Mouse (Mus musculus) forebrain, embryonic 15.5 days (tissue): ENCODE measurements around the gene Hk1. TPM values are rescaled to one million over a fixed set of nuclear protein-coding genes. Genes with fewer than 3 reads are reported as not detected.

Experiments used
- ATAC-seq: fragments of 200-750 bp; cut with Nextera tagmentation; replicated peaks from 2 replicates; pipeline ENCODE4 v1.8.0; 2017; ENCODE audit warnings: mild to moderate bottlenecking, moderate TSS enrichment, moderate library complexity
- H3K27ac ChIP-seq: fragments of 300-500 bp; sonication (generic); replicated peaks from 2 replicates; pipeline ENCODE4 v1.5.1; 2015; ENCODE audit warnings: mild to moderate bottlenecking, inconsistent platforms
- H3K27me3 ChIP-seq: fragments of 300-500 bp; sonication (generic); 2 replicates; pipeline ENCODE4 v1.6.1; 2015; ENCODE audit warnings: inconsistent platforms
- H3K36me3 ChIP-seq: fragments of 300-500 bp; sonication (generic); 2 replicates; pipeline ENCODE4 v1.6.1; 2015; ENCODE audit warnings: mild to moderate bottlenecking, inconsistent platforms
- H3K4me1 ChIP-seq: fragments of 300-500 bp; sonication (generic); 2 replicates; pipeline ENCODE4 v1.6.1; 2015; ENCODE audit warnings: inconsistent platforms
- H3K4me2 ChIP-seq: fragments of 300-500 bp; sonication (generic); replicated peaks from 2 replicates; pipeline ENCODE4 v1.6.1; 2015; ENCODE audit warnings: mild to moderate bottlenecking, inconsistent platforms
- H3K4me3 ChIP-seq: fragments of 300-500 bp; sonication (generic); 2 replicates; pipeline ENCODE4 v1.5.1; 2015; ENCODE audit warnings: mild to moderate bottlenecking, inconsistent platforms
- H3K9ac ChIP-seq: fragments of 300-500 bp; sonication (generic); replicated peaks from 2 replicates; pipeline ENCODE4 v1.6.1; 2015; ENCODE audit warnings: mild to moderate bottlenecking, inconsistent platforms
- H3K9me3 ChIP-seq: fragments of 300-500 bp; sonication (generic); 2 replicates; pipeline ENCODE4 v1.6.1; 2016; ENCODE audit warnings: inconsistent platforms
- WGBS: fragments of 180-500 bp; shearing (Covaris S2); methylation state at CpG from one replicate; pipeline ENCODE4 v1.1.7; 2015; ENCODE audit warnings: mixed read lengths; 5-methylcytosine and 5-hydroxymethylcytosine counted together
- polyA plus RNA-seq: library from polyadenylated mRNA; unstranded; fragments of >200 nt; fragmentation: Nextera tagmentation; extraction: Ambion mirVana; gene quantifications from 2 replicates; pipeline ENCODE4 v1.2.1, GENCODE M21; 2015

Hk1 gene
- polyA plus RNA-seq, result 78.9 and 86.2 TPM in 2 replicates

DNA sequence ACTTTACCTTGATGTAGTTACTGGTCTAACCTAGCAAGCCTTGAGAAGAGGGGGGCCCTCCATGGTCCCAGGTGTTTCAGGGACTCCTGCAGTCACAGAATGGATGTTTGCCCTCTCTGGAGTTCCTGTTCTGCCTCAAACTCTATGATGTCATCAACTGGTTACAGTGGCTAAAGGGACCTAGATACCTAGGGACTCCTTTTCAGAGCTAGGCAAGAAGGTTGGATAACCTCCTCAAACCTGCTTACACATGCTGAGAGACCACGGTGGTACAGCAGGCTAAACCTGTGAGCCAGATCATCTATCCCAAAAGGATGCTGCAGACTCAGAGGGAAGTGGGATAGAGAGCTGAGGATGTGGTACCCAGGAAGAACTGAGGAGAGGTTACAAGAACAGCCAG is at the start of gene Hk1:
Gene Hk1 (minus strand): TSS at position 101 of the 400 bp plus-strand sequence.
- H3K9ac ChIP-seq, result no peak within 1 kb of the TSS
- H3K4me3 ChIP-seq, result no peak within 1 kb of the TSS
- no peak within 1 kb of the TSS for H3K4me2 ChIP-seq
- H3K9me3 ChIP-seq, result no peaks in the 10 kb centered on the region
- H3K27ac ChIP-seq, result no peak within 1 kb of the TSS
- no peaks in the 10 kb centered on the region for H3K27me3 ChIP-seq
- H3K36me3 ChIP-seq, result no peaks in the 10 kb centered on the region
- ATAC-seq, result no peak
- H3K4me1 ChIP-seq, result no peaks in the 10 kb centered on the region
- 88% methylated on average over 1 of the region's 1 CpGs for WGBS

DNA sequence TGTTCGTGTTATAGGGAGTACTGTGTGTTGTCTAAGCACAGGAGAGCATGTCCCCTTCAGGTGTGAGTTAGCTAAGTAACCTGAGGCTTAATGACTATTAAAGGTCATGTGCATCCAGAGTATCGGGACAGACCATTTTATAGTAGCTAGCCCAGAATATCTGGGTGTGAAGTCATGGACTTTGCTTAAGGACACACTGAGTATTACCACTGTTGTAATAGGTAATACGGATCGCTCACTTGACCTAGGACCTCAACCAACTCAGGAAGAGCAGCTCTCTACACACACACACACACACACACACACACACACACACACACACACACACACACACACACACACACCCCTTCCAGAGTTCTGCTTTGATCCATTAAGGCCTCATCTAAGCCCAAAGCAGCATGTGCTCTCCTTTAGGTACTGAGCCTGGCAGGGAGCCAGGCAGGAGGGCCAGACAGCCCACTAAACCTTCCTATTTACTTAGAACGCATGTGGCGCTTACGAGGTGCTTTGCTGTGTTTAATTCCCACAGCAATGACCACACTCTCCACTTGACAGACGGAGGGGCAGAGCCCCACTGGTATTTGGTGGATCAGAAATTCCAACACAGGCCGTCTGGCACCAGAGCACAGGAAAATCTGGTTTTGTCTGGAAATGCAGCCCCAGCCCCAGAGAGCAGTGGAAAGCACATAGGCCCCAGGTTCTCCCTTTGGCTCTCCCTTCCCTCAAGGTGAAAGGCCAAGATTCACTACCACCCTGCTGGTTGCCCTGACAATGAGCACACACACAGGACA is 45.6 kb upstream of the Hk1 start:
- Histone ChIP-seq H3K4me2 (no peak overlapping the region), H3K27me3 (no peaks in the 10 kb centered on the region), H3K9me3 (no peaks in the 10 kb centered on the region), H3K9ac (no peak overlapping the region), H3K4me3 (no peak overlapping the region), H3K36me3 (peaks cover 23% of the 10 kb centered on the region), H3K27ac (no peak overlapping the region), H3K4me1 (no peaks in the 10 kb centered on the region)
- WGBS, result 49% methylated on average over 9 of the region's 9 CpGs
- no peak for ATAC-seq

DNA sequence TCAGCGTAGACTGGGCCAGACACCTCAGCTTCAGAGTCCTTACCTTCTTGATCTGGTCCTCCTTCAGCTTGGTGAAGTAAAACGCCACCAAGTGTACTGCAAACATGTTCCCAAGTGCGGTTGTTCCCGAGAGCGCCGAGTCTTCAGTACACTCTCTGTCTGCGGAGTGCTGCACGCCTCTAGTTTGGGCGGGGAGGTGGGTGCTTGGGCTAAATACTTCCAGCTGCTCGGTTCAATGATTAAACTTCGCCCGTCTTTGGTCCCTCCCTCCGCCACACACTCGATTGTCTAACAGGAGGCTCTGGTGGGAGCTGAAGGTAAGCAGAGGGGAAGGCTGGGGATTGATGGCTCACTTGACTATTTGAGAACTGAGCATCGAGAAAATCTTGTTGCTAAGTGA is 42.5 kb upstream of the Hk1 start, which contains the start of gene Hkdc1:
Gene Hkdc1 (minus strand): TSS at position 237 of the 400 bp plus-strand sequence.
- Histone ChIP-seq H3K27ac (no peak within 1 kb of the TSS), H3K4me2 (no peak within 1 kb of the TSS), H3K9ac (no peak within 1 kb of the TSS), H3K27me3 (no peaks in the 10 kb centered on the region), H3K9me3 (no peaks in the 10 kb centered on the region), H3K36me3 (no peaks in the 10 kb centered on the region), H3K4me1 (no peaks in the 10 kb centered on the region), H3K4me3 (no peak within 1 kb of the TSS)
- WGBS, result 57% methylated on average over 15 of the region's 15 CpGs
- no peak for ATAC-seq

DNA sequence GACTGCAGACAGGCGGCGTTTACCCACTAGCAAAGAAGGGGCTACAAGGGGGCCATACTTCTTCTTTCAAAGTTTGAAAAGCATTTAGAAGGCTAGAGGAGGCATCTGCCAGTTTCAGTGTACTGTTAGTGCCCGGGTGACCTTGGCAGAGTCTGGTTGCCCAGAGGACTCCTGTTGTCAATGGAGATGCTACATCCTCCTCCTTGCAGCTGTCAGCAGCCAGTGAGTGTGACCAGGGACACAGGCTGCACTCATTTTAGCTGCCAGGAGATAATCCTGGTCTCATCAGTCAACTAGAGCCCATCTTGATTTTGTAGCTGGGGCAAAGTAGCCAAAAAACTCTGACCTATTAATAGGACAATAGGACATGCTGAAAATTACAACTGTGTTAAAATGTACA is 41.4 kb upstream of the Hk1 start:
- Histone ChIP-seq H3K9me3 (no peaks in the 10 kb centered on the region), H3K27me3 (no peaks in the 10 kb centered on the region), H3K4me1 (no peaks in the 10 kb centered on the region), H3K9ac (no peak overlapping the region), H3K36me3 (no peaks in the 10 kb centered on the region), H3K27ac (no peak overlapping the region), H3K4me3 (no peak overlapping the region), H3K4me2 (no peak overlapping the region)
- 87% methylated on average over 3 of the region's 3 CpGs for WGBS
- ATAC-seq, result no peak

DNA sequence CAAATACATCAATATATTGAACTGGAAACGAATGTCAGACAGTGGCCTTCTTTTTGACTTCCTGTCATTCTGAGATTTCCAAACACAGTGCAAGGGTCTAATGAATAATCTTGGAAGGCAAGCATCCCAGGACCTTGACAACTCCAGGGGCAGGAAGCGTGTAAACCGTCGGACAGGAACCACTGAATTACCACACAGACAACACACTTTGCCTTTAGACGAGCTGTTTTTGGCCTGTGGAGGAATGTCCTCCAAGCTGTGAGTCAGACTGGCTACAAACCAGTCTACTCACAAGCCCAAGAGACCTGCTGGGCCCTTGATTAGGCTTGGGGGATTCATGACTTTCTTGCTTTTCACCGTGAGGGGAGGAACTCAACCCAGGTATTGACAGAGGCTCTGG is 40.7 kb upstream of the Hk1 start:
- no peak overlapping the region for H3K4me2 ChIP-seq
- H3K36me3 ChIP-seq, result no peaks in the 10 kb centered on the region
- no peak for ATAC-seq
- no peak overlapping the region for H3K4me3 ChIP-seq
- H3K4me1 ChIP-seq, result no peaks in the 10 kb centered on the region
- H3K27me3 ChIP-seq, result no peaks in the 10 kb centered on the region
- H3K9me3 ChIP-seq, result no peaks in the 10 kb centered on the region
- WGBS, result 77% methylated on average over 6 of the region's 6 CpGs
- no peak overlapping the region for H3K27ac ChIP-seq
- no peak overlapping the region for H3K9ac ChIP-seq

DNA sequence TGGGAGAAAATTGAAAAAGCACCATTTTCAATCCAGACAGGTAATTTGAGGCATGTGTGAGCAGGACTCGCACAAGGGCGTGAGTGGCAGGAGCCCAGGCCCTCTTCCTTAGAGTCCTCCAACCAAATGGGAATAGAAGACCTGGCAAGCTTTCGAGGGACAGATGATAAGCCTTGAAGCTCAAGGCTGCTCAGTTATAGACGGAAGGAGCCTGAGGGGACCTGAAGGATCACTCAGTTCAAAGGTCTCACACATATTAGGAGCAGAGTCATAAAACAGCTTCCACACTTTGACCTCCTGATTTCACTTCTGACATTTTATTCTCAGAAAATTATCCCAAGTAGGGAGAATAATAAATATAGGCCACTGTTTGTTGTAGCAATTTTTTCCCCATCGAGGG is 39.7 kb upstream of the Hk1 start:
- H3K4me3 ChIP-seq, result no peak overlapping the region
- no peaks in the 10 kb centered on the region for H3K27me3 ChIP-seq
- no peaks in the 10 kb centered on the region for H3K4me1 ChIP-seq
- H3K36me3 ChIP-seq, result no peaks in the 10 kb centered on the region
- WGBS, result 89% methylated on average over 5 of the region's 5 CpGs
- no peak overlapping the region for H3K9ac ChIP-seq
- no peak overlapping the region for H3K27ac ChIP-seq
- no peaks in the 10 kb centered on the region for H3K9me3 ChIP-seq
- ATAC-seq, result no peak
- no peak overlapping the region for H3K4me2 ChIP-seq

DNA sequence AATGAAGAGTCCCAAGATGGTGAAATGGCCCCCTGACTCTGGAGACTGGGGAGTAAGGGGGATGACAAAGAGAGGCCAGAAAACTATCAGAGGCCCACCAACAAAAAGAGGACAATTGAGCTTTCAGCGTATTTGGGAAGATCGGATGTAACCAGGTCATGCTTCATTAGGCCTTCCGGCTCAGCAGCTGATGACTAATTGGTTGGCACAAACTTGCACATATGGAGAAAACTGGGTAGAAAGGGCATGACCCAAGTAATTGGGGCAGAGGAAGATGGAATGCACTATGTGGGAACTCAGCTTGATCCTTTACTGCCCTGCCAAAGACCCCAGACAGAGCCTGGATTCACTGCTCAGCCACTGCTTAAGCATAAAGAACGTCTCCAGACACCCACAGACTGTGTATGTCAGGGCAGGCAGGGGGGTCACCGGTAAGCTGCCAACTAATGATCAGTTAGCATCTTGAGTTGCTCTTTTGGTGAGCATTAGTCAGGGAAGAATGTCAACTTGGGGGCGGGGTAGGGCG is 39.2 kb upstream of the Hk1 start:
- ATAC-seq, result no peak
- Histone ChIP-seq H3K4me3 (no peak overlapping the region), H3K27ac (no peak overlapping the region), H3K4me1 (no peaks in the 10 kb centered on the region), H3K36me3 (no peaks in the 10 kb centered on the region), H3K9ac (no peak overlapping the region), H3K9me3 (no peaks in the 10 kb centered on the region), H3K4me2 (no peak overlapping the region), H3K27me3 (no peaks in the 10 kb centered on the region)
- 45% methylated on average over 7 of the region's 7 CpGs for WGBS

DNA sequence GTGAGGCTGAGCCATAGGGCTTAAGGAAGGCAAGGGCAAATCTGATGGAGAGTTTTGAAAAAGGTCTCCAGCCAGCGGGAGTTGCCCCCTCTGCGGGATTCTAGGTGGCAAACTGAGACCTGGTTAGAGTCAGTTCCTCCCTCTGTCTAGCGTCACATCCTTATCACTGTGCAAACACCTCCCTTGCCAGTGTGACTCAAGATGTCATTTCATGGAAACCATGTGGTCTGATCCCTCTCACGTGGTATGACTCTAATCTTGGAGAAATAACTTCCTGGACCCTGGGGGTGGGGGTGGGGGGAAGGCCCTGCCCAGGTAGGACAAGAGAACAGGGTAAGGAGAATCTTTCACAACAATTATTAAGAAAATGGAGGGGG is 33.9 kb upstream of the Hk1 start:
- no peaks in the 10 kb centered on the region for H3K36me3 ChIP-seq
- no peak overlapping the region for H3K9ac ChIP-seq
- H3K4me1 ChIP-seq, result no peaks in the 10 kb centered on the region
- H3K27ac ChIP-seq, result no peak overlapping the region
- H3K9me3 ChIP-seq, result no peaks in the 10 kb centered on the region
- ATAC-seq, result no peak
- WGBS, result 59% methylated on average over 4 of the region's 4 CpGs
- no peaks in the 10 kb centered on the region for H3K27me3 ChIP-seq
- no peak overlapping the region for H3K4me2 ChIP-seq
- no peak overlapping the region for H3K4me3 ChIP-seq

DNA sequence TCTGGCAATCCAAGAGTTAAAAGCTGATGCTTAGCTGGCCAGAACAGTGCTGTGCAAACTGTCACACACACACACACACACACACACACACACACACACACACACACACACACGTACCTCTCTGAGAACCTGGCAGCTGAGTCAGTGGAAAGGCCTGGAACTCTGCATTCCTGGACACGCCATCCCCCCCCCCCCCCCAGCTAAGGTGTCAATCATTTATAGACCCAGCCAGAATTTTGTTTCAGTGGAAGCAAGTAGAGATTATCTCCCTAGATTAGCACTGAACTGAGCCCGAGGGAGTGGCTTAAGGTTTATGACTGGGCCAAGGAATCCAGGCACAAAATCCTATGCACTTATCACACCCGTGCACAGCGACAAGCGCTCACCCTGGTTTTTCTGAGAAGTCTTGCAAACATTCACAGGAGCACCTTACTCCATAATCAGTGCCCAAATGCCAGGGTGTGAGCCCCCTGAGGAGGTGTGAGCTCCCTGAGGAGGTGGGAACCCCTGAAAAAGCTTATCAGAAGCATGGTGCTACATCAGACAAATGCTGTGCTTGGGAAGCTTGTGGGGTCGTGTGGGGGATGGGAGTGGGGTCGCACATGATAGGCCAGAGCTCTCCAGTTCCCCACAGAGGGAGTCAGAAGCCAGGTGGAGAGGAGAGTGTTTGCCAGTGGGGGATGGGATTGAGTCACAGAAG is 33.3 kb upstream of the Hk1 start:
- WGBS, result 37% methylated on average over 7 of the region's 8 CpGs
- no peak overlapping the region for H3K9ac ChIP-seq
- no peak overlapping the region for H3K4me3 ChIP-seq
- H3K27me3 ChIP-seq, result no peaks in the 10 kb centered on the region
- H3K27ac ChIP-seq, result no peak overlapping the region
- no peaks in the 10 kb centered on the region for H3K36me3 ChIP-seq
- no peak overlapping the region for H3K4me2 ChIP-seq
- ATAC-seq, result no peak
- no peaks in the 10 kb centered on the region for H3K4me1 ChIP-seq
- no peaks in the 10 kb centered on the region for H3K9me3 ChIP-seq

DNA sequence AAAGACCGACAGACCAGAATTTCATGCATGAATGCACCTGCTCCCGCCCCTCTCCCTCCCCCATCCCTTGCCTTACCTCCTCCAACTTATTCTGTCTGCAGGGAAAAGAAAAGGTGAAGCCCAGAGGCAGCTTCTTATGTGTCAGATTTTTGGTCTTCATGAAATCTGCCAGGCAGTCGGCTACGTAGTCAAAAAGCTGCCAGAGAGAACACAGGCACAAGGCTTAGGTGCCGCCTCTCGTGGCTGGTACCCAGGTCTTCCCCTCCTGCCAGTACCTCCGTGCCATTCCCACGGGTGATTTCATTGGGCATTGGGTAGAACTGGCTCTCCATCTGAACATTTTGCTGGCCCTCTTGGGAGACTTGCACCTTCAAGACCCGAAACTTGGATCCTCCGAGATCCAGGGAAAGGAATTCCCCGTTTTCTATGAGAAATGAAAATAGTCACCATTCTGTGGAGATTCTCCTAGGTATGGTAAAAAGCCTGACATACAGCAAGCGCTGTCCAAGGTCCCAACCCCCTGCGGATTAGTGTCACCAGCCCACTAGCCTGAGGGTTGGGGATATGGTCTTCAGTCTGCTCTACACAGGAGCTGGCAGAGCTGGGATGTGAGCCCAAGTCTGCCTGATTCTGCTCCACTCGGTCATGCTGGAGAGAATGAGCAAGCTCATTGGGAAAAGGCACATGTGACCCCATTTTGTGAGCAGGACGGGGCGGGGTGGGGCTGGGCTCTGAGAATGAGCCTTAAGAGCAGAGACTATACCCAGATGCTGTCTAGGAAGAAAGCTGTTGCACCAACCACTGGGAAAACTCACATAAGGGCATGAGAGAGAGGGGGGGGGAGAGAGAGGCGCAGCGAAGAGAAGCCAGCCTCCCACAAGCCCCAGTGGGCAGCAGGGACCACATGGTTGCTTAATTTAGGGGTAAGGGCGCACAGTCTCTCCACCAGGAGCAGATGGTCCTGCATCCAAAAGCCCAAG is 32.0 kb upstream of the Hk1 start:
- H3K4me1 ChIP-seq, result no peaks in the 10 kb centered on the region
- peaks cover 3% of the 10 kb centered on the region; the same call in 1 of the 2 replicates for H3K27me3 ChIP-seq
- H3K4me3 ChIP-seq, result no peak overlapping the region
- no peak overlapping the region for H3K9ac ChIP-seq
- no peaks in the 10 kb centered on the region for H3K9me3 ChIP-seq
- no peak overlapping the region for H3K27ac ChIP-seq
- WGBS, result 67% methylated on average over 19 of the region's 19 CpGs
- ATAC-seq, result no peak
- H3K36me3 ChIP-seq, result no peaks in the 10 kb centered on the region
- H3K4me2 ChIP-seq, result no peak overlapping the region

DNA sequence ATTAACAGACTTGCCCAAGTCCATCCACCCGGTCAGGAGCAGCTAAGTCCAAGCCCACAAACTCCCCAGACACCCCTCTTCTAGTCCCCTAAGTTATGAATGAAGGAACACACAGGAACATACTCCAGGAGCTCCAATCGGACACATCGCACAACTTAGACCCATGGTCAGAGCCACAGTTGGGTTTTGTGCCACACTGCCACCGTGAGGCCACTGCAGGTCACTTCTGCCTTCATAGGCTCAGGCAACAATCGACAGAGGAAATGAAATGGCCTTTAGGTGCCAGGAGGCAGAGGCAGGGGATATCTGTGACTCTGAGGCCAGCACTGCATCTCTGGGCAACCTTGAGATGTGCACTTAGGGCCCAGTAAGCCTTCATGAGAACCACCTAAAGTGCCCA is 31.2 kb upstream of the Hk1 start:
- peaks cover 3% of the 10 kb centered on the region; the same call in 1 of the 2 replicates for H3K27me3 ChIP-seq
- no peaks in the 10 kb centered on the region for H3K36me3 ChIP-seq
- no peak overlapping the region for H3K9ac ChIP-seq
- H3K4me1 ChIP-seq, result no peaks in the 10 kb centered on the region
- no peak overlapping the region for H3K27ac ChIP-seq
- 8% methylated on average over 5 of the region's 5 CpGs for WGBS
- no peak overlapping the region for H3K4me2 ChIP-seq
- no peaks in the 10 kb centered on the region for H3K9me3 ChIP-seq
- ATAC-seq, result peak; percentile 48; the same call in 1 of the 2 replicates
- no peak overlapping the region for H3K4me3 ChIP-seq
